ENCODE assay signal across 25 mouse cellular contexts in the genomic region with DNA sequence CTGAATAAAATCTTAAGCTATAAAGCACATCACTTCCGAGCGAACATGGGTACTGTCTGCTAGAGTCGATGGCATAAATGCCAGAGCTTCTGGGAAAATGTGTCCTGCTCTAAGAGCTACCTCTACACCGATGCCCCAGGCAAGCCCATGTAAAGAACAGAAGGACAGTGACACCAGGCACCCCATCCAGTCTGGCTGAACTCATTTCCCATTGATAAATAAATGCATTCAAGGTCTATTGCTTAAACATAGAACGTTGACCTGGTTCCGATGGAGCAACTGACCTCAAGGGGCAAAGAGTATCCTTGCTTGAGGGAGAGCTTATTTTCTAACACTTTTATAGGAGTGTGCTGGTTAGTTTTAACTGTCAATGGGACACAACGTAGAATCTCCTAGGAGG. TPM values are rescaled to one million over a fixed set of nuclear protein-coding genes. Genes with fewer than 3 reads are reported as not detected.
"Had no signal": no experiment of that assay in that cellular context is flagged by ENCODE, and none has a peak within 500 bp of the region (broad histone marks: within the 10 kb centered on the region; RNA-seq: fewer than 3 reads in every experiment).

No protein-coding gene starts in this region.

- DNase-seq: gastrocnemius, postnatal 14 days; gastrocnemius, postnatal 36 days; heart, adult 18-20 months; heart, postnatal 14 days; heart, postnatal 36 days; kidney, adult 11 months; kidney, adult 2 months; kidney, adult 9 months; kidney, postnatal 14 days; kidney, postnatal 36 days; liver, embryonic 13.5 days; lung, adult 2 months had no signal

- H3K27me3 ChIP-seq: heart, embryonic 12.5 days; hindbrain, embryonic 13.5 days; hindbrain, embryonic 15.5 days; kidney, embryonic 15.5 days; limb, embryonic 12.5 days; liver, embryonic 13.5 days had no signal

- H3K9me3 ChIP-seq: heart, embryonic 10.5 days; heart, embryonic 12.5 days; hindbrain, embryonic 13.5 days; hindbrain, embryonic 15.5 days; kidney, embryonic 15.5 days; limb, embryonic 10.5 days; limb, embryonic 12.5 days; liver, embryonic 13.5 days had no signal

- ATAC-seq: hindbrain, postnatal 0 days; intestine, embryonic 16.5 days had no signal

- H3K36me3 ChIP-seq: heart, embryonic 10.5 days; heart, embryonic 12.5 days; hindbrain, embryonic 13.5 days; hindbrain, embryonic 15.5 days; kidney, embryonic 15.5 days; limb, embryonic 10.5 days; limb, embryonic 12.5 days; liver, embryonic 13.5 days had no signal

- H3K4me1 ChIP-seq: hindbrain, embryonic 13.5 days had no signal

- H3K9ac ChIP-seq: heart, embryonic 12.5 days; hindbrain, embryonic 13.5 days; hindbrain, embryonic 15.5 days; kidney, embryonic 15.5 days; limb, embryonic 12.5 days; liver, embryonic 13.5 days had no signal

- H3K4me3 ChIP-seq: heart, embryonic 10.5 days; heart, embryonic 12.5 days; hindbrain, embryonic 13.5 days; hindbrain, embryonic 15.5 days; kidney, embryonic 15.5 days; layer of hippocampus, adult 2 months; left cerebral cortex, adult 2 months; limb, embryonic 10.5 days; limb, embryonic 12.5 days; liver, embryonic 13.5 days had no signal

- H3K27ac ChIP-seq: hindbrain, embryonic 13.5 days; hindbrain, embryonic 15.5 days; hindbrain, postnatal 0 days; kidney, postnatal 0 days; layer of hippocampus, adult 2 months; left cerebral cortex, adult 2 months; limb, embryonic 10.5 days; limb, embryonic 12.5 days; liver, embryonic 13.5 days had no signal

- H3K4me2 ChIP-seq: heart, embryonic 12.5 days; hindbrain, embryonic 13.5 days; hindbrain, embryonic 15.5 days; kidney, embryonic 15.5 days; limb, embryonic 12.5 days; liver, embryonic 13.5 days had no signal

RNA-seq across cellular contexts. Expression of a gene that starts 30.6 kb away (rescaled TPM):
- total RNA-seq: hematopoietic stem cell, adult 5-6 weeks had no signal
